Mouse (Mus musculus) bone marrow macrophage, adult 2 months (primary cell): ENCODE results near the gene Actrt2. TPM values are rescaled to one million over a fixed set of nuclear protein-coding genes. Genes with fewer than 3 reads are reported as not detected.

Experiments
- H3K27ac ChIP-seq: 2 replicates; pipeline ENCODE4 v1.5.1; 2012; ENCODE audit warnings: low read depth, low read length; ENCODE audit not compliant: insufficient read depth
- H3K4me1 ChIP-seq: 2 replicates; pipeline ENCODE4 v1.6.1; 2012; ENCODE audit warnings: low read length; ENCODE audit not compliant: control insufficient read depth, insufficient read depth
- H3K4me3 ChIP-seq: 2 replicates; pipeline ENCODE4 v1.5.1; 2012; ENCODE audit warnings: mild to moderate bottlenecking, low read length, moderate library complexity; ENCODE audit not compliant: insufficient read depth
- CTCF ChIP-seq: IDR thresholded peaks from 2 replicates; pipeline ENCODE4 v1.5.1; 2012; ENCODE audit warnings: low read depth, mild to moderate bottlenecking, low read length, moderate library complexity
- POLR2A ChIP-seq: IDR thresholded peaks from 2 replicates; pipeline ENCODE4 v1.6.1; 2012; ENCODE audit warnings: mild to moderate bottlenecking, low read depth, low read length, borderline replicate concordance
- polyA plus RNA-seq: library from polyadenylated mRNA; stranded (reverse); fragments of >200 nt; gene quantifications from 2 replicates; pipeline ENCODE4 v1.2.4, GENCODE M21; 2012; ENCODE audit not compliant: missing spikeins, insufficient read depth, insufficient read length

Actrt2 gene
- polyA plus RNA-seq, result not detected in 2 replicates

GRCm38 (mm10) chr4:154667767-154668166 is at the start of gene Actrt2:
Gene Actrt2, minus strand, starts transcription at chr4:154667867.
- no peak within 1 kb of the TSS for H3K4me3 ChIP-seq
- no peak within 1 kb of the TSS for H3K27ac ChIP-seq
- H3K4me1 ChIP-seq, result no peaks in the 10 kb centered on the region
- TF ChIP-seq POLR2A, result no peak
- no peak for TF ChIP-seq CTCF

- Histone ChIP-seq H3K4me1 (no peaks in the 10 kb centered on the region), H3K27ac (no peak overlapping the region), H3K4me3 (no peak overlapping the region)
- TF ChIP-seq CTCF, result no peak
- TF ChIP-seq POLR2A, result no peak
Measured at GRCm38 (mm10) chr4:154709391-154710107, 41.9 kb upstream of the Actrt2 start.

- no peak overlapping the region for H3K4me3 ChIP-seq
- no peak overlapping the region for H3K27ac ChIP-seq
- TF ChIP-seq POLR2A (no peak), CTCF (no peak)
- H3K4me1 ChIP-seq, result no peaks in the 10 kb centered on the region
Measured at GRCm38 (mm10) chr4:154708811-154709210, 41.1 kb upstream of the Actrt2 start.

GRCm38 (mm10) chr4:154708223-154708622 is 40.6 kb upstream of the Actrt2 start:
- no peak overlapping the region for H3K27ac ChIP-seq
- H3K4me3 ChIP-seq, result no peak overlapping the region
- H3K4me1 ChIP-seq, result no peaks in the 10 kb centered on the region
- TF ChIP-seq POLR2A, result no peak
- no peak for TF ChIP-seq CTCF

GRCm38 (mm10) chr4:154707521-154707920 is 39.9 kb upstream of the Actrt2 start:
- no peak for TF ChIP-seq CTCF

GRCm38 (mm10) chr4:154706442-154706841 is 38.8 kb upstream of the Actrt2 start:
- no peak for TF ChIP-seq CTCF
- TF ChIP-seq POLR2A, result no peak
- no peak overlapping the region for H3K27ac ChIP-seq
- H3K4me1 ChIP-seq, result no peaks in the 10 kb centered on the region
- H3K4me3 ChIP-seq, result no peak overlapping the region

More at GRCm38 (mm10) chr4:154707521-154707920, 39.9 kb upstream of the Actrt2 start:
- H3K27ac ChIP-seq, result no peak overlapping the region
- no peak overlapping the region for H3K4me3 ChIP-seq
- H3K4me1 ChIP-seq, result no peaks in the 10 kb centered on the region

GRCm38 (mm10) chr4:154705681-154706080 is 38.0 kb upstream of the Actrt2 start:
- Histone ChIP-seq H3K27ac (no peak overlapping the region), H3K4me3 (no peak overlapping the region), H3K4me1 (no peaks in the 10 kb centered on the region)
- TF ChIP-seq POLR2A (no peak), CTCF (no peak)

GRCm38 (mm10) chr4:154705056-154705455 is 37.4 kb upstream of the Actrt2 start:
- no peak overlapping the region for H3K4me3 ChIP-seq
- H3K27ac ChIP-seq, result no peak overlapping the region
- no peak for TF ChIP-seq CTCF
- no peak for TF ChIP-seq POLR2A
- no peaks in the 10 kb centered on the region for H3K4me1 ChIP-seq

- no peak overlapping the region for H3K4me3 ChIP-seq
- TF ChIP-seq CTCF (no peak), POLR2A (no peak)
Measured at GRCm38 (mm10) chr4:154704591-154704990, 36.9 kb upstream of the Actrt2 start.

GRCm38 (mm10) chr4:154703426-154704070 is 35.9 kb upstream of the Actrt2 start:
- Histone ChIP-seq H3K4me3 (no peak overlapping the region), H3K27ac (no peak overlapping the region), H3K4me1 (no peaks in the 10 kb centered on the region)
- TF ChIP-seq CTCF (no peak), POLR2A (no peak)

More at GRCm38 (mm10) chr4:154704591-154704990, 36.9 kb upstream of the Actrt2 start:
- H3K4me1 ChIP-seq, result no peaks in the 10 kb centered on the region
- no peak overlapping the region for H3K27ac ChIP-seq

GRCm38 (mm10) chr4:154702931-154703330 is 35.3 kb upstream of the Actrt2 start:
- Histone ChIP-seq H3K27ac (no peak overlapping the region), H3K4me1 (no peaks in the 10 kb centered on the region), H3K4me3 (no peak overlapping the region)
- TF ChIP-seq POLR2A, result no peak
- no peak for TF ChIP-seq CTCF
